Comparison of ENCODE assay signal across 26 mouse cellular contexts in the genomic region with DNA sequence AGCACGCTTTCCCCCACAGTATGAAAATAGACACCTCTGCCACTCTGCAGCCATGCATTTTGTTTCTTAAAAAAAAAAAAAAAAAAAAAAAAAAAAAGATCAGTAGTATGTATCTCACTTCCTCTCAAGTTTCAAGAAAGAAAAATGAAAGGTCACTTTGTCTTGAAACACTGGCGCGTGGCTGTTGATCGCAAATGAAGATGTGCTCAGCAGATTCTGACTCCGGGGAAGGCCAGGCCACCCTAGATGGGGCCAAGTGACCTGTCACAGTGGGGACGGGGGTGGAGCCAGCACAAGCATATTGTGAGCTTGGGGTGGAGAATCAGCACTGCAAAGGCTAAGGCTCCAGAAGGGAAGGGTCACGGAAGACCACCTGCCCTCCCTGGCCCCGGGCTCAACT. TPM values are rescaled to one million over a fixed set of nuclear protein-coding genes. Genes with fewer than 3 reads are reported as not detected.
A peak's percentile ranks its signal among the peaks of the same experiment; 100 is the strongest.
DNase-seq lines count a peak whose midpoint lies in the region; ATAC-seq and TF ChIP-seq lines count a peak whose summit lies in the region.
"Had no signal": no experiment of that assay in that cellular context is flagged by ENCODE, and none has a peak within 500 bp of the region (broad histone marks: within the 10 kb centered on the region; RNA-seq: fewer than 3 reads in every experiment).

No protein-coding gene starts in this region.

- H3K36me3 ChIP-seq in liver, postnatal 0 days (replicated peaks; ENCODE audit: insufficient read depth, low read length): peaks cover 42% of the 10 kb centered on the region
- peaks cover 73% of the 10 kb centered on the region for H3K36me3 ChIP-seq in liver, embryonic 12.5 days

- no peak overlapping the region for H3K4me3 ChIP-seq in gastrocnemius, adult 2 months
- H3K4me3 ChIP-seq in liver, postnatal 0 days (ENCODE audit: low read depth, low read length): no peak overlapping the region
- H3K4me3 ChIP-seq in liver, embryonic 12.5 days: no peak overlapping the region
- H3K4me3 ChIP-seq: embryonic facial prominence, embryonic 10.5 days; embryonic facial prominence, embryonic 15.5 days; forebrain, embryonic 12.5 days; heart, embryonic 10.5 days; heart, embryonic 15.5 days; left cerebral cortex, adult 2 months; limb, embryonic 12.5 days; liver, embryonic 13.5 days; midbrain, embryonic 15.5 days; neural tube, embryonic 12.5 days had no signal

- peak; percentile 58 for DNase-seq in gastrocnemius, adult 2 months
- no peak for DNase-seq in gastrocnemius, postnatal 14 days
- peak; percentile 17 for DNase-seq in liver, postnatal 0 days
- DNase-seq in urinary bladder, adult 2 months (ENCODE audit: low spot score): peak; percentile 21
- DNase-seq in urinary bladder, adult 18-20 months (ENCODE audit: low spot score in 2 of 2): no peak
- DNase-seq in thymus, postnatal 25 days: no peak
- DNase-seq: adrenal gland, adult 8-10 months; cerebellum, adult 2 months; forebrain, postnatal 0 days; gastrocnemius, postnatal 10 days; kidney, adult 11 months; liver, embryonic 13.5 days; lung, embryonic 14.5 days; lung, postnatal 14 days; retina, postnatal 1 day had no signal

- intact Hi-C loops in gastrocnemius, adult 2 months (cut with DNase I): no loop called here
- intact Hi-C loops in gastrocnemius, postnatal 14 days (cut with DNase I; ENCODE audit: low total_unique reads): no loop called here

- H3K4me2 ChIP-seq in liver, postnatal 0 days (ENCODE audit: low read depth, low read length): no peak overlapping the region
- H3K4me2 ChIP-seq in liver, embryonic 12.5 days: no peak overlapping the region
- H3K4me2 ChIP-seq: embryonic facial prominence, embryonic 15.5 days; forebrain, embryonic 12.5 days; heart, embryonic 15.5 days; limb, embryonic 12.5 days; liver, embryonic 13.5 days; lung, embryonic 14.5 days; midbrain, embryonic 15.5 days; neural tube, embryonic 12.5 days had no signal

- no peak for TF ChIP-seq CTCF in gastrocnemius, adult 2 months (IDR thresholded peaks at IDR 0.05)
- TF ChIP-seq CTCF in liver, postnatal 0 days (IDR thresholded peaks at IDR 0.05; ENCODE audit: low read depth): no peak

- no peak for TF ChIP-seq EP300 in liver, postnatal 0 days (IDR thresholded peaks at IDR 0.05; ENCODE audit: low read depth)

- no peaks in the 10 kb centered on the region for H3K4me1 ChIP-seq in liver, postnatal 0 days (ENCODE audit: insufficient read depth)
- H3K4me1 ChIP-seq in liver, embryonic 12.5 days: no peaks in the 10 kb centered on the region
- H3K4me1 ChIP-seq: liver, embryonic 13.5 days; midbrain, embryonic 15.5 days had no signal

- peak overlapping the region; percentile 63 for H3K27ac ChIP-seq in gastrocnemius, adult 2 months
- H3K27ac ChIP-seq in liver, postnatal 0 days (ENCODE audit: low read depth): no peak overlapping the region
- no peak overlapping the region for H3K27ac ChIP-seq in liver, embryonic 12.5 days
- H3K27ac ChIP-seq: embryonic facial prominence, embryonic 10.5 days; embryonic facial prominence, embryonic 15.5 days; forebrain, embryonic 12.5 days; heart, embryonic 10.5 days; heart, embryonic 15.5 days; left cerebral cortex, adult 2 months; limb, embryonic 12.5 days; liver, embryonic 13.5 days; midbrain, embryonic 15.5 days; neural tube, embryonic 12.5 days had no signal

- H3K9ac ChIP-seq in liver, postnatal 0 days (replicated peaks): no peak overlapping the region
- H3K9ac ChIP-seq in liver, embryonic 12.5 days: no peak overlapping the region
- H3K9ac ChIP-seq: embryonic facial prominence, embryonic 15.5 days; forebrain, embryonic 12.5 days; forebrain, postnatal 0 days; heart, embryonic 15.5 days; limb, embryonic 12.5 days; liver, embryonic 13.5 days; lung, embryonic 14.5 days; midbrain, embryonic 15.5 days; neural tube, embryonic 12.5 days had no signal

- ATAC-seq in liver, postnatal 0 days: no peak
- no peak for ATAC-seq in liver, embryonic 12.5 days
- peak; percentile 54 for ATAC-seq in inflammation-experienced regulatory T-cells, adult 6 months
- ATAC-seq: forebrain, postnatal 0 days; midbrain, embryonic 15.5 days had no signal

- 83% methylated on average over 8 of the region's 8 CpGs for WGBS in liver, postnatal 0 days (ENCODE audit: insufficient replicate concordance)
- WGBS in liver, embryonic 12.5 days (ENCODE audit: insufficient replicate concordance): 77% methylated on average over 8 of the region's 8 CpGs

- no peaks in the 10 kb centered on the region for H3K9me3 ChIP-seq in liver, postnatal 0 days (ENCODE audit: low read length)
- no peaks in the 10 kb centered on the region for H3K9me3 ChIP-seq in liver, embryonic 12.5 days (replicated peaks)
- H3K9me3 ChIP-seq: embryonic facial prominence, embryonic 10.5 days; embryonic facial prominence, embryonic 15.5 days; forebrain, embryonic 12.5 days; heart, embryonic 10.5 days; heart, embryonic 15.5 days; limb, embryonic 12.5 days; liver, embryonic 13.5 days; midbrain, embryonic 15.5 days; neural tube, embryonic 12.5 days had no signal

- no peaks in the 10 kb centered on the region for H3K27me3 ChIP-seq in liver, postnatal 0 days (ENCODE audit: insufficient read depth, low read length)
- H3K27me3 ChIP-seq in liver, embryonic 12.5 days (replicated peaks): no peaks in the 10 kb centered on the region
- H3K27me3 ChIP-seq: embryonic facial prominence, embryonic 15.5 days; heart, embryonic 15.5 days; limb, embryonic 12.5 days; liver, embryonic 13.5 days; midbrain, embryonic 15.5 days; neural tube, embryonic 12.5 days had no signal

RNA-seq across cellular contexts. Expression of gene Ccnk, which starts 24.5 kb away (rescaled TPM):
- 100 to 1,000 TPM in 1 of 2 experiments, 10 to 100 TPM in 1; 92.4 to 148 TPM for total RNA-seq in gastrocnemius, adult 2 months (2021)
- 10 to 100 TPM; 28.2 to 35.0 TPM for total RNA-seq in gastrocnemius, postnatal 14 days (2021)
- polyA plus RNA-seq in liver, postnatal 0 days (2015; fragmentation: Nextera tagmentation; extraction: Ambion mirVana): 1.7 and 1.8 TPM in 2 replicates
- polyA plus RNA-seq in liver, embryonic 12.5 days (2016; fragmentation: Nextera tagmentation; extraction: Ambion mirVana): 2.3 and 3.0 TPM in 2 replicates
- 13.0 and 22.9 TPM in 2 replicates for polyA plus RNA-seq in urinary bladder, adult 2 months (2012; rRNA removed)
- polyA plus RNA-seq in inflammation-experienced regulatory T-cells, adult 6 months (2017; shearing (Covaris generic)): 1 to 10 TPM; 3.9 to 6.3 (median 5.2) TPM

RNA-seq across cellular contexts. Expression of gene Setd3, which starts 24.8 kb away (rescaled TPM):
- total RNA-seq in gastrocnemius, adult 2 months (2021): 100 to 1,000 TPM; 100 to 106 TPM
- 10 to 100 TPM; 69.6 to 75.0 TPM for total RNA-seq in gastrocnemius, postnatal 14 days (2021)
- 35.6 and 38.0 TPM in 2 replicates for polyA plus RNA-seq in liver, postnatal 0 days (2015; fragmentation: Nextera tagmentation; extraction: Ambion mirVana)
- 71.3 and 76.4 TPM in 2 replicates for polyA plus RNA-seq in liver, embryonic 12.5 days (2016; fragmentation: Nextera tagmentation; extraction: Ambion mirVana)
- 70.3 and 77.3 TPM in 2 replicates for polyA plus RNA-seq in urinary bladder, adult 2 months (2012; rRNA removed)
- 10 to 100 TPM; 27.7 to 33.1 (median 32.1) TPM for polyA plus RNA-seq in inflammation-experienced regulatory T-cells, adult 6 months (2017; shearing (Covaris generic))

Comparison
In these comparisons a context has a peak if more than half of its experiments do, and no peak if none do; other contexts are left out.
1. DNase-seq: peak in gastrocnemius, adult 2 months (single experiment), liver, postnatal 0 days (single experiment) and urinary bladder, adult 2 months (single experiment); none in gastrocnemius, postnatal 14 days (single experiment), urinary bladder, adult 18-20 months (0 of 2) and thymus, postnatal 25 days (single experiment).